Mouse (Mus musculus): ENCODE data around the gene Kif9. TPM values are rescaled to one million over a fixed set of nuclear protein-coding genes. Genes with fewer than 3 reads are reported as not detected.
A peak's percentile ranks its signal among the peaks of the same experiment; 100 is the strongest.

The Kif9 gene
- total and polyA plus RNA-seq, 3 experiments = 1.1 to 1.8 (median 1.8) TPM

GRCm38 (mm10) chr9:110448857-110449617, 27.7 kb upstream of the Kif9 start:
- no peaks in the 10 kb centered on the region for H3K79me2 ChIP-seq (replicated peaks; ENCODE audit: control insufficient read depth, extremely low read depth, insufficient read depth, poor library complexity, severe bottlenecking)
- H3K36me3 ChIP-seq (replicated peaks in 1 of 2; ENCODE audit: control insufficient read depth in 1 of 2, insufficient read depth in 1 of 2, low read length in 1 of 2) = peaks cover 14 to 44% of the 10 kb centered on the region in 2 experiments
- in situ Hi-C loops (cut with MboI; ENCODE audit: low pct_ligation_motif_present, low pct_unique_long_range_greater_than_20kb, low sequenced_read_pairs) = no loop called here
- TF ChIP-seq BHLHE40 (IDR thresholded peaks at IDR 0.05; ENCODE audit: low read depth, low read length) (peak; percentile 37; the same call in 1 of the 2 replicates), POLR2AphosphoS2 (IDR thresholded peaks at IDR 0.05; ENCODE audit: low read depth, low read length) (no peak), HCFC1 (IDR thresholded peaks at IDR 0.05; ENCODE audit: low read depth, low read length) (no peak), IRF4 (IDR thresholded peaks at IDR 0.05; ENCODE audit: low read depth, low read length) (0 out of 2 replicates have a peak, but pooled peaks have one; percentile 52), SMC3 (IDR thresholded peaks at IDR 0.05; ENCODE audit: low read depth, low read length) (peak; percentile 92), ZNF384 (IDR thresholded peaks at IDR 0.05; ENCODE audit: low read depth, low read length) (no peak), MAFK (IDR thresholded peaks at IDR 0.05; ENCODE audit: insufficient replicate concordance, low read length) (no peak), JUN (IDR thresholded peaks at IDR 0.05; ENCODE audit: insufficient read depth, low read depth, low read length) (no peak), NELFE (IDR thresholded peaks at IDR 0.05; ENCODE audit: low read depth, low read length) (no peak), MEF2A (IDR thresholded peaks at IDR 0.05; ENCODE audit: borderline replicate concordance, low read depth, low read length) (no peak), ZC3H11A (IDR thresholded peaks at IDR 0.05; ENCODE audit: low read depth, low read length) (peak; percentile 16; the same call in 1 of the 2 replicates), ZKSCAN1 (IDR thresholded peaks at IDR 0.05; ENCODE audit: borderline replicate concordance, low read depth, low read length) (no peak), RAD21 (IDR thresholded peaks at IDR 0.05; ENCODE audit: low read depth, low read length) (peak; percentile 89), MYC (IDR thresholded peaks at IDR 0.05; ENCODE audit: low read depth, low read length) (no peak), MAZ (IDR thresholded peaks at IDR 0.05; ENCODE audit: low read depth, low read length) (no peak), USF1 (IDR thresholded peaks at IDR 0.05; ENCODE audit: low read depth, low read length) (no peak), CTCF (conservative IDR thresholded peaks at IDR 0.05 in 1 of 2, IDR thresholded peaks at IDR 0.05 in 1 of 2; ENCODE audit: low read depth in 2 of 2, low read length in 2 of 2) (peak; percentile 57 to 93), NRF1 (IDR thresholded peaks at IDR 0.05; ENCODE audit: low read depth, low read length) (peak; percentile 81), ETS1 (conservative IDR thresholded peaks at IDR 0.05; ENCODE audit: low read depth, low read length) (no peak), TCF12 (IDR thresholded peaks at IDR 0.05; ENCODE audit: low read depth, low read length) (no peak), SIN3A (IDR thresholded peaks at IDR 0.05; ENCODE audit: low read length) (no peak), POLR2A (IDR thresholded peaks at IDR 0.05; ENCODE audit: low read depth, low read length) (0 out of 2 replicates have a peak, but pooled peaks have one; percentile 18), GABPA (IDR thresholded peaks at IDR 0.05; ENCODE audit: insufficient replicate concordance, low read depth, low read length) (no peak), E2F4 (IDR thresholded peaks at IDR 0.05; ENCODE audit: insufficient replicate concordance, low read depth, low read length) (no peak), PAX5 (IDR thresholded peaks at IDR 0.05; ENCODE audit: low read length) (no peak), CHD1 (IDR thresholded peaks at IDR 0.05; ENCODE audit: low read depth, low read length) (no peak), JUND (conservative IDR thresholded peaks at IDR 0.05; ENCODE audit: low read depth, low read length) (no peak), MXI1 (IDR thresholded peaks at IDR 0.05; ENCODE audit: low read depth, low read length) (no peak), MAX (IDR thresholded peaks at IDR 0.05; ENCODE audit: low read length) (no peak), RCOR1 (conservative IDR thresholded peaks at IDR 0.05; ENCODE audit: low read depth, low read length) (no peak), ELF1 (IDR thresholded peaks at IDR 0.05; ENCODE audit: low read depth, low read length) (no peak), USF2 (conservative IDR thresholded peaks at IDR 0.05; ENCODE audit: low read depth, low read length) (no peak), ZMIZ1 (IDR thresholded peaks at IDR 0.05; ENCODE audit: low read depth, low read length) (no peak), CHD2 (IDR thresholded peaks at IDR 0.05; ENCODE audit: low read length) (no peak), KAT2A (IDR thresholded peaks at IDR 0.05; ENCODE audit: insufficient replicate concordance, low read length) (no peak), EP300 (IDR thresholded peaks at IDR 0.05; ENCODE audit: low read length) (no peak), UBTF (IDR thresholded peaks at IDR 0.05; ENCODE audit: low read depth, low read length) (no peak), TBP (conservative IDR thresholded peaks at IDR 0.05; ENCODE audit: low read depth, low read length) (no peak)
- dilution Hi-C loops (cut with MboI; ENCODE audit: extremely low pct_ligation_motif_present, extremely low pct_unique_long_range_greater_than_20kb, low sequenced_read_pairs) = no loop called here
- H3K4me1 ChIP-seq (ENCODE audit: control insufficient read depth in 1 of 2, insufficient read depth in 2 of 2) = peaks cover 5 to 15% of the 10 kb centered on the region in 2 experiments
- DNase-seq (ENCODE audit: extremely low read depth) = peak; percentile 93
- no peak overlapping the region for H3K4me3 ChIP-seq (replicated peaks in 1 of 3; ENCODE audit: low read depth in 2 of 3, low read length in 2 of 3, poor library complexity in 1 of 3)
- H3K27me3 ChIP-seq (replicated peaks) = no peaks in the 10 kb centered on the region
- H3K27ac ChIP-seq (ENCODE audit: insufficient read depth, low read depth) = no peak overlapping the region
- H3K9me3 ChIP-seq (replicated peaks; ENCODE audit: low read length) = peaks cover 6% of the 10 kb centered on the region
- no peak overlapping the region for H3K4me2 ChIP-seq (ENCODE audit: insufficient read depth, low read depth, poor library complexity, severe bottlenecking)
- no peak overlapping the region for H3K9ac ChIP-seq (ENCODE audit: insufficient read depth, low read depth)

All from CH12.LX (cell line).